Mouse (Mus musculus) left cerebral cortex, adult 18-20 months (tissue): ENCODE data around the gene Cyb5r4. TPM values are rescaled to one million over a fixed set of nuclear protein-coding genes. Genes with fewer than 3 reads are reported as not detected.
A peak's percentile ranks its signal among the peaks of the same experiment; 100 is the strongest.
"Not testable (repeated sequence)": the region's sequence is repeated elsewhere in the genome, so short reads cannot be mapped to it uniquely, and the experiment has no call there.

ENCODE experiments used
- DNase-seq, 2 experiments: peaks; one replicate each; pipeline ENCODE4 v3.0.0; 2021 to 2022; ENCODE audit warnings: low spot score in 2 of 2, mixed read lengths in 1 of 2
- long read RNA-seq, 2 experiments: library from polyadenylated mRNA; stranded (forward); transcript quantifications; one replicate each; pipeline ENCODE4 v2.0.0; 2021
- total RNA-seq, 2 experiments: library from RNA; stranded (reverse); gene quantifications; 2 replicates each; pipeline ENCODE4 v1.2.3; 2021

The Cyb5r4 gene
- 10 to 100 TPM; 36.1 to 37.9 TPM for total RNA-seq
- long read RNA-seq, experiment 1, transcript Cyb5r4-201 (16 exons, 2,644 nt), result major isoform, 50 of 74 reads
- long read RNA-seq, experiment 1, partial matches to known transcripts, result 3 of 74 reads
- long read RNA-seq, experiment 1, other reads (novel, unspliced or antisense), result 21 of 74 reads
- long read RNA-seq, experiment 2, transcript Cyb5r4-201 (16 exons, 2,644 nt), result major isoform, 66 of 90 reads
- long read RNA-seq, experiment 2, partial matches to known transcripts, result 3 of 90 reads
- long read RNA-seq, experiment 2, other reads (novel, unspliced or antisense), result 20 of 90 reads

GRCm38 (mm10) chr9:87021778-87022523 lies at the start of gene Cyb5r4:
Gene Cyb5r4 (plus strand): TSS chr9:87022014.
- DNase-seq, result peak; percentile 95 to 96

- not testable (repeated sequence) for DNase-seq
These were observed 49.3 kb upstream of the Cyb5r4 start for GRCm38 (mm10) chr9:86972471-86972870.

- no peak for DNase-seq
These were observed 48.3 kb upstream of the Cyb5r4 start for GRCm38 (mm10) chr9:86973562-86973961.

- peak; percentile 18 to 24 for DNase-seq
These were observed 44.9 kb upstream of the Cyb5r4 start for GRCm38 (mm10) chr9:86976896-86977295.

GRCm38 (mm10) chr9:86978257-86978907 lies 43.4 kb upstream of the Cyb5r4 start:
- DNase-seq, result no peak

GRCm38 (mm10) chr9:86980048-86980447 lies 41.8 kb upstream of the Cyb5r4 start:
- DNase-seq, result no peak

- DNase-seq, result no peak
These were observed 40.9 kb upstream of the Cyb5r4 start for GRCm38 (mm10) chr9:86980942-86981341.

- no peak for DNase-seq
These were observed 40.3 kb upstream of the Cyb5r4 start for GRCm38 (mm10) chr9:86981551-86981950.

- DNase-seq, result no peak
These were observed 37.2 kb upstream of the Cyb5r4 start for GRCm38 (mm10) chr9:86984583-86984982.

- DNase-seq, result no peak
These were observed 36.7 kb upstream of the Cyb5r4 start for GRCm38 (mm10) chr9:86985105-86985504.

- no peak for DNase-seq
These were observed 35.0 kb upstream of the Cyb5r4 start for GRCm38 (mm10) chr9:86986703-86987296.

GRCm38 (mm10) chr9:86989822-86990221 lies 32.0 kb upstream of the Cyb5r4 start:
- DNase-seq, result no peak

- no peak for DNase-seq
These were observed 30.1 kb upstream of the Cyb5r4 start for GRCm38 (mm10) chr9:86991758-86992157.

- no peak for DNase-seq
These were observed 24.6 kb upstream of the Cyb5r4 start for GRCm38 (mm10) chr9:86997046-86997691.

- DNase-seq, result peak; percentile 57 to 71
These were observed 21.7 kb upstream of the Cyb5r4 start for GRCm38 (mm10) chr9:86999956-87000582.

GRCm38 (mm10) chr9:87004701-87005434 lies 16.9 kb upstream of the Cyb5r4 start:
- DNase-seq, result no peak

GRCm38 (mm10) chr9:87005435-87005779 lies 16.4 kb upstream of the Cyb5r4 start:
- no peak for DNase-seq

- DNase-seq, result no peak
These were observed 13.3 kb upstream of the Cyb5r4 start for GRCm38 (mm10) chr9:87008507-87008906.

- no peak for DNase-seq
These were observed 12.9 kb upstream of the Cyb5r4 start for GRCm38 (mm10) chr9:87008919-87009318.
